Mouse (Mus musculus) hindbrain, embryonic 11.5 days (tissue): ENCODE data around the gene Lrrc49. TPM values are rescaled to one million over a fixed set of nuclear protein-coding genes. Genes with fewer than 3 reads are reported as not detected.
A peak's percentile ranks its signal among the peaks of the same experiment; 100 is the strongest.

Experiments
- ATAC-seq: fragments of 200-750 bp; cut with Nextera tagmentation; 2 replicates; pipeline ENCODE4 v1.8.0; 2017; ENCODE audit warnings: mild to moderate bottlenecking, moderate TSS enrichment, moderate library complexity; ENCODE audit not compliant: low FRiP score
- DNase-seq: peaks from one replicate; pipeline ENCODE4 v3.0.0-alpha.2; 2015; ENCODE audit warnings: low spot score
- H3K27ac ChIP-seq: fragments of 300-500 bp; sonication (generic); 2 replicates; pipeline ENCODE4 v1.5.1; 2014; ENCODE audit warnings: mild to moderate bottlenecking, low read depth, low read length
- H3K27me3 ChIP-seq: fragments of 300-500 bp; sonication (generic); 2 replicates; pipeline ENCODE4 v1.6.1; 2014; ENCODE audit warnings: mild to moderate bottlenecking, low read length, moderate library complexity, mixed read lengths; ENCODE audit not compliant: control insufficient read depth, insufficient read depth
- H3K36me3 ChIP-seq: fragments of 300-500 bp; sonication (generic); 2 replicates; pipeline ENCODE4 v1.6.1; 2014; ENCODE audit warnings: mild to moderate bottlenecking, low read length, moderate library complexity, mixed read lengths; ENCODE audit not compliant: control insufficient read depth, insufficient read depth
- H3K4me1 ChIP-seq: fragments of 300-500 bp; sonication (generic); replicated peaks from 2 replicates; pipeline ENCODE4 v1.6.1; 2014; ENCODE audit warnings: low read length, mixed read lengths; ENCODE audit not compliant: control insufficient read depth, insufficient read depth
- H3K4me2 ChIP-seq: fragments of 300-500 bp; sonication (generic); replicated peaks from 2 replicates; pipeline ENCODE4 v1.6.1; 2014; ENCODE audit warnings: mild to moderate bottlenecking, low read depth, low read length
- H3K4me3 ChIP-seq: fragments of 300-500 bp; sonication (generic); 2 replicates; pipeline ENCODE4 v1.5.1; 2014; ENCODE audit warnings: low read depth, low read length
- H3K9ac ChIP-seq: fragments of 300-500 bp; sonication (generic); 2 replicates; pipeline ENCODE4 v1.6.1; 2014; ENCODE audit warnings: low read depth, low read length
- H3K9me3 ChIP-seq: fragments of 300-500 bp; sonication (generic); 2 replicates; pipeline ENCODE4 v1.6.1; 2016; ENCODE audit warnings: low read length; ENCODE audit not compliant: control insufficient read depth
- WGBS: fragments of 180-500 bp; shearing (Covaris S2); extraction: QIAGEN DNeasy Blood & Tissue Kit; methylation state at CpG from one replicate; pipeline ENCODE4 v1.1.7; 2014; 5-methylcytosine and 5-hydroxymethylcytosine counted together
- polyA plus RNA-seq: library from polyadenylated mRNA; unstranded; fragments of >200 nt; fragmentation: Nextera tagmentation; extraction: Ambion mirVana; gene quantifications from 2 replicates; pipeline ENCODE4 v1.2.1, GENCODE M21; 2014

Gene Lrrc49
- polyA plus RNA-seq, 1 experiment from 2014 or later: 60.5 TPM

- Histone ChIP-seq H3K4me2 (no peak overlapping the region), H3K36me3 (no peaks in the 10 kb centered on the region), H3K9me3 (no peaks in the 10 kb centered on the region; the same call in 1 of the 2 replicates), H3K27ac (no peak overlapping the region), H3K9ac (no peak overlapping the region), H3K4me3 (no peak overlapping the region), H3K4me1 (peaks cover 4% of the 10 kb centered on the region; the same call in 1 of the 2 replicates), H3K27me3 (no peaks in the 10 kb centered on the region)
- DNase-seq: no peak
- no peak for ATAC-seq
- WGBS: 79% methylated on average over 4 of the region's 4 CpGs
Measured at GRCm38 (mm10) chr9:60692624-60693023, 4.7 kb upstream of the Lrrc49 start.

GRCm38 (mm10) chr9:60687415-60687814 is 543 bp downstream of the Lrrc49 start:
- H3K27me3 ChIP-seq: no peaks in the 10 kb centered on the region
- H3K4me2 ChIP-seq: peak overlapping the region; percentile 45
- no peaks in the 10 kb centered on the region for H3K36me3 ChIP-seq
- DNase-seq (no peak), ATAC-seq (peak; percentile 57)
- peaks cover 4% of the 10 kb centered on the region; the same call in 1 of the 2 replicates for H3K4me1 ChIP-seq
- peak overlapping the region; percentile 98 for H3K27ac ChIP-seq
- peak overlapping the region; percentile 60 for H3K4me3 ChIP-seq
- H3K9ac ChIP-seq: peak overlapping the region; percentile 68
- 0% methylated on average over 7 of the region's 7 CpGs for whole genome bisulfite sequencing
- H3K9me3 ChIP-seq: no peaks in the 10 kb centered on the region

- WGBS: 91% methylated on average over 4 of the region's 4 CpGs
Measured at GRCm38 (mm10) chr9:60682753-60683152, 5.2 kb downstream of the Lrrc49 start.

GRCm38 (mm10) chr9:60681005-60681404 is 7.0 kb downstream of the Lrrc49 start:
- H3K4me3 ChIP-seq: no peak overlapping the region
- 87% methylated on average over 3 of the region's 3 CpGs for WGBS
- H3K9me3 ChIP-seq: no peaks in the 10 kb centered on the region
- no peak overlapping the region for H3K9ac ChIP-seq
- no peaks in the 10 kb centered on the region for H3K36me3 ChIP-seq
- H3K27me3 ChIP-seq: no peaks in the 10 kb centered on the region
- no peak for DNase-seq
- H3K27ac ChIP-seq: no peak overlapping the region
- no peak overlapping the region for H3K4me2 ChIP-seq
- ATAC-seq: no peak
- no peaks in the 10 kb centered on the region for H3K4me1 ChIP-seq

More at GRCm38 (mm10) chr9:60682753-60683152, 5.2 kb downstream of the Lrrc49 start:
- Histone ChIP-seq H3K4me2 (no peak overlapping the region), H3K27ac (no peak overlapping the region), H3K36me3 (no peaks in the 10 kb centered on the region), H3K27me3 (no peaks in the 10 kb centered on the region), H3K4me3 (no peak overlapping the region), H3K4me1 (no peaks in the 10 kb centered on the region), H3K9ac (no peak overlapping the region), H3K9me3 (no peaks in the 10 kb centered on the region)
- ATAC-seq (no peak), DNase-seq (no peak)

GRCm38 (mm10) chr9:60678913-60679312 is 9.0 kb downstream of the Lrrc49 start:
- Histone ChIP-seq H3K4me1 (no peaks in the 10 kb centered on the region), H3K27me3 (no peaks in the 10 kb centered on the region), H3K4me3 (no peak overlapping the region), H3K9ac (no peak overlapping the region), H3K27ac (no peak overlapping the region), H3K4me2 (no peak overlapping the region), H3K36me3 (no peaks in the 10 kb centered on the region), H3K9me3 (no peaks in the 10 kb centered on the region)
- ATAC-seq (no peak), DNase-seq (no peak)
- 84% methylated on average over 5 of the region's 5 CpGs for WGBS

GRCm38 (mm10) chr9:60676429-60676828 is 11.5 kb downstream of the Lrrc49 start:
- ATAC-seq: no peak
- 95% methylated on average over 4 of the region's 4 CpGs for WGBS
- Histone ChIP-seq H3K4me2 (no peak overlapping the region), H3K36me3 (no peaks in the 10 kb centered on the region), H3K27me3 (no peaks in the 10 kb centered on the region), H3K4me3 (no peak overlapping the region), H3K27ac (no peak overlapping the region), H3K9ac (no peak overlapping the region), H3K9me3 (no peaks in the 10 kb centered on the region), H3K4me1 (no peaks in the 10 kb centered on the region)
- no peak for DNase-seq

GRCm38 (mm10) chr9:60674780-60675179 is 13.2 kb downstream of the Lrrc49 start:
- DNase-seq: no peak
- no peaks in the 10 kb centered on the region for H3K36me3 ChIP-seq

GRCm38 (mm10) chr9:60672568-60672967 is 15.4 kb downstream of the Lrrc49 start:
- Histone ChIP-seq H3K27me3 (no peaks in the 10 kb centered on the region), H3K4me2 (no peak overlapping the region), H3K9me3 (no peaks in the 10 kb centered on the region), H3K36me3 (no peaks in the 10 kb centered on the region), H3K9ac (no peak overlapping the region), H3K4me3 (no peak overlapping the region), H3K4me1 (no peaks in the 10 kb centered on the region), H3K27ac (no peak overlapping the region)
- no peak for ATAC-seq
- DNase-seq: no peak
- whole genome bisulfite sequencing: 98% methylated on average over 6 of the region's 6 CpGs

More at GRCm38 (mm10) chr9:60674780-60675179, 13.2 kb downstream of the Lrrc49 start:
- Histone ChIP-seq H3K4me1 (no peaks in the 10 kb centered on the region), H3K27ac (no peak overlapping the region), H3K4me2 (no peak overlapping the region), H3K27me3 (no peaks in the 10 kb centered on the region), H3K9ac (no peak overlapping the region), H3K4me3 (no peak overlapping the region), H3K9me3 (no peaks in the 10 kb centered on the region)
- ATAC-seq: no peak

GRCm38 (mm10) chr9:60668886-60669285 is 19.1 kb downstream of the Lrrc49 start:
- no peak overlapping the region for H3K9ac ChIP-seq
- no peaks in the 10 kb centered on the region for H3K9me3 ChIP-seq
- no peak overlapping the region for H3K4me3 ChIP-seq
- no peak overlapping the region for H3K4me2 ChIP-seq
- DNase-seq: no peak
- ATAC-seq: no peak
- H3K4me1 ChIP-seq: no peaks in the 10 kb centered on the region
- H3K36me3 ChIP-seq: no peaks in the 10 kb centered on the region; the same call in 1 of the 2 replicates
- WGBS: 79% methylated on average over 6 of the region's 6 CpGs
- no peaks in the 10 kb centered on the region for H3K27me3 ChIP-seq
- no peak overlapping the region for H3K27ac ChIP-seq
